7 mouse cellular contexts compared by ENCODE assay signal in genomic region chr3:97609201-97609844, GRCm38 (mm10). TPM values are rescaled to one million over a fixed set of nuclear protein-coding genes. Genes with fewer than 3 reads are reported as not detected.
DNase-seq lines count a peak whose midpoint lies in the region; ATAC-seq and TF ChIP-seq lines count a peak whose summit lies in the region.

No protein-coding gene starts in this region.

- peak overlapping the region; percentile 80 for H3K9ac ChIP-seq in CH12.LX (ENCODE audit: insufficient read depth, low read depth)
- peak overlapping the region; percentile 87 for H3K9ac ChIP-seq in embryonic facial prominence, embryonic 14.5 days (ENCODE audit: low read depth, low read length)
- H3K9ac ChIP-seq in hindbrain, embryonic 12.5 days = peak overlapping the region; percentile 90
- H3K9ac ChIP-seq in liver, adult 2 months (ENCODE audit: low read depth, low read length) = peak overlapping the region; percentile 88

- peak in 1 of 2 experiments; percentile 73; a peak in 2 of 4 replicates for TF ChIP-seq CTCF in CH12.LX (conservative IDR thresholded peaks at IDR 0.05 in 1 of 2, IDR thresholded peaks at IDR 0.05 in 1 of 2; ENCODE audit: low read depth in 2 of 2, low read length in 2 of 2)
- TF ChIP-seq CTCF in liver, adult 2 months (IDR thresholded peaks at IDR 0.05; ENCODE audit: low read depth, low read length) = peak; percentile 72

- H3K4me2 ChIP-seq in CH12.LX (ENCODE audit: insufficient read depth, low read depth, poor library complexity, severe bottlenecking) (peak overlapping the region; percentile 91), myocyte (ENCODE audit: low read depth) (peak overlapping the region; percentile 100)
- peak overlapping the region; percentile 86 for H3K4me2 ChIP-seq in embryonic facial prominence, embryonic 14.5 days (ENCODE audit: low read depth, low read length)
- peak overlapping the region; percentile 51 for H3K4me2 ChIP-seq in hindbrain, embryonic 12.5 days (replicated peaks)

- peaks cover 17 to 30% of the 10 kb centered on the region in 2 experiments for H3K4me1 ChIP-seq in CH12.LX (ENCODE audit: control insufficient read depth in 1 of 2, insufficient read depth in 2 of 2)
- H3K4me1 ChIP-seq in embryonic facial prominence, embryonic 14.5 days (ENCODE audit: control insufficient read depth, insufficient read depth, low read length) = 0 out of 2 replicates have a peak, but pooled peaks cover 5% of the 10 kb centered on the region
- H3K4me1 ChIP-seq in hindbrain, embryonic 12.5 days = 0 out of 2 replicates have a peak, but pooled peaks cover 6% of the 10 kb centered on the region
- peaks cover 15% of the 10 kb centered on the region for H3K4me1 ChIP-seq in liver, adult 2 months (ENCODE audit: control insufficient read depth, insufficient read depth, low read length)

- TF ChIP-seq POLR2A in CH12.LX (IDR thresholded peaks at IDR 0.05; ENCODE audit: low read depth, low read length) (no peak), myocyte (IDR thresholded peaks at IDR 0.05; ENCODE audit: insufficient read length, low read depth) (no peak)
- no peak for TF ChIP-seq POLR2A in liver, adult 2 months (IDR thresholded peaks at IDR 0.05; ENCODE audit: extremely low read depth, insufficient read depth, low read length)

- peaks cover 0 to 19% of the 10 kb centered on the region in 2 experiments for H3K36me3 ChIP-seq in CH12.LX (replicated peaks in 1 of 2; ENCODE audit: control insufficient read depth in 1 of 2, insufficient read depth in 1 of 2, low read length in 1 of 2)
- H3K36me3 ChIP-seq in embryonic facial prominence, embryonic 14.5 days (ENCODE audit: control insufficient read depth, insufficient read depth, low read length) = no peaks in the 10 kb centered on the region
- H3K36me3 ChIP-seq in hindbrain, embryonic 12.5 days = no peaks in the 10 kb centered on the region
- H3K36me3 ChIP-seq in liver, adult 2 months (ENCODE audit: control insufficient read depth, insufficient read depth, low read length) = no peaks in the 10 kb centered on the region
- H3K36me3 ChIP-seq in myocyte (ENCODE audit: control insufficient read depth, insufficient read depth) = no peaks in the 10 kb centered on the region

- dilution Hi-C loops in CH12.LX (cut with MboI; ENCODE audit: extremely low pct_ligation_motif_present, extremely low pct_unique_long_range_greater_than_20kb, low sequenced_read_pairs) = no loop called here

- H3K27me3 ChIP-seq in CH12.LX (replicated peaks) = no peaks in the 10 kb centered on the region
- no peaks in the 10 kb centered on the region for H3K27me3 ChIP-seq in embryonic facial prominence, embryonic 14.5 days (replicated peaks; ENCODE audit: control insufficient read depth, insufficient read depth, low read length)
- no peaks in the 10 kb centered on the region; the same call in 1 of the 2 replicates for H3K27me3 ChIP-seq in hindbrain, embryonic 12.5 days
- no peaks in the 10 kb centered on the region for H3K27me3 ChIP-seq in liver, adult 2 months (ENCODE audit: control insufficient read depth, insufficient read depth, low read length)
- peaks cover 5% of the 10 kb centered on the region for H3K27me3 ChIP-seq in myocyte (ENCODE audit: control insufficient read depth, insufficient read depth, insufficient read length)

- ATAC-seq in embryonic facial prominence, embryonic 14.5 days (ENCODE audit: low read depth) = peak; percentile 35; the same call in 1 of the 2 replicates
- peak; percentile 26 for ATAC-seq in hindbrain, embryonic 12.5 days (ENCODE audit: low FRiP score)

- H3K4me3 ChIP-seq in CH12.LX (replicated peaks in 1 of 3; ENCODE audit: low read depth in 2 of 3, low read length in 2 of 3, poor library complexity in 1 of 3) (peak overlapping the region; percentile 81 to 92 (median 89)), myocyte (peak overlapping the region; percentile 35)
- H3K4me3 ChIP-seq in embryonic facial prominence, embryonic 14.5 days (ENCODE audit: low read depth, low read length) = peak overlapping the region; percentile 80
- H3K4me3 ChIP-seq in hindbrain, embryonic 12.5 days = peak overlapping the region; percentile 91
- peak overlapping the region; percentile 80 for H3K4me3 ChIP-seq in liver, adult 2 months (ENCODE audit: insufficient read depth, low read depth, low read length)

- no peak; the same call in none of the 2 replicates for TF ChIP-seq RAD21 in CH12.LX (IDR thresholded peaks at IDR 0.05; ENCODE audit: low read depth, low read length)

- DNase-seq in CH12.LX (ENCODE audit: extremely low read depth) = peak; percentile 72
- DNase-seq in adrenal gland, adult 18-20 months (ENCODE audit: low spot score in 2 of 2) = peak; percentile 26 to 45
- peak; percentile 18 for DNase-seq in embryonic facial prominence, embryonic 14.5 days (ENCODE audit: low spot score)
- peak; percentile 84 for DNase-seq in liver, adult 2 months (ENCODE audit: extremely low read depth, low read depth, low spot score)
- peak; percentile 84 for DNase-seq in thymus, postnatal 4 days

- in situ Hi-C loops in CH12.LX (cut with MboI; ENCODE audit: low pct_ligation_motif_present, low pct_unique_long_range_greater_than_20kb, low sequenced_read_pairs) = no loop called here

- no peak for TF ChIP-seq EP300 in CH12.LX (IDR thresholded peaks at IDR 0.05; ENCODE audit: low read length)

- peaks cover 6% of the 10 kb centered on the region for H3K79me2 ChIP-seq in CH12.LX (replicated peaks; ENCODE audit: control insufficient read depth, extremely low read depth, insufficient read depth, poor library complexity, severe bottlenecking)
- no peaks in the 10 kb centered on the region; the same call in 1 of the 2 replicates for H3K79me2 ChIP-seq in liver, adult 2 months (ENCODE audit: control insufficient read depth, insufficient read depth, low read length)
- no peaks in the 10 kb centered on the region for H3K79me2 ChIP-seq in myocyte (ENCODE audit: control insufficient read depth, insufficient read depth)

- peak overlapping the region; percentile 60 for H3K27ac ChIP-seq in CH12.LX (ENCODE audit: insufficient read depth, low read depth)
- peak overlapping the region; percentile 89; the same call in 1 of the 2 replicates for H3K27ac ChIP-seq in embryonic facial prominence, embryonic 14.5 days (replicated peaks; ENCODE audit: low read depth, low read length)
- H3K27ac ChIP-seq in hindbrain, embryonic 12.5 days = no peak overlapping the region
- peak overlapping the region; percentile 80 for H3K27ac ChIP-seq in liver, adult 2 months (replicated peaks; ENCODE audit: insufficient read depth, low read depth, low read length)

- H3ac ChIP-seq in myocyte (ENCODE audit: control insufficient read depth, insufficient read length) = peak overlapping the region; percentile 20

- H3K9me3 ChIP-seq in CH12.LX (replicated peaks; ENCODE audit: low read length) = no peaks in the 10 kb centered on the region
- H3K9me3 ChIP-seq in embryonic facial prominence, embryonic 14.5 days (ENCODE audit: control insufficient read depth, low read length) = no peaks in the 10 kb centered on the region
- no peaks in the 10 kb centered on the region for H3K9me3 ChIP-seq in hindbrain, embryonic 12.5 days (replicated peaks)

- 5% methylated on average over 20 of the region's 20 CpGs for whole genome bisulfite sequencing in embryonic facial prominence, embryonic 14.5 days
- 4% methylated on average over 20 of the region's 20 CpGs for WGBS in hindbrain, embryonic 12.5 days
- WGBS in liver, adult 2 months = under 1% methylated on average over 20 of the region's 20 CpGs

TF ChIP-seq in CH12.LX, 34 proteins besides CTCF, POLR2A, EP300 and RAD21 (continues in another document):
- peak; percentile 89 for TF ChIP-seq MYC (IDR thresholded peaks at IDR 0.05; ENCODE audit: low read depth, low read length)
- TF ChIP-seq BHLHE40 (IDR thresholded peaks at IDR 0.05; ENCODE audit: low read depth, low read length) = peak; percentile 90
- peak; percentile 88 for TF ChIP-seq MAX (IDR thresholded peaks at IDR 0.05; ENCODE audit: low read length)
- no peak for TF ChIP-seq ZMIZ1 (IDR thresholded peaks at IDR 0.05; ENCODE audit: low read depth, low read length)

TF ChIP-seq in myocyte, 11 proteins besides CTCF, POLR2A, EP300 and RAD21 (continues in another document):
- no peak for TF ChIP-seq TCF3 (IDR thresholded peaks at IDR 0.05; ENCODE audit: insufficient read length, low read depth)
- no peak for TF ChIP-seq TCF12 (IDR thresholded peaks at IDR 0.05; ENCODE audit: insufficient read depth, poor library complexity, severe bottlenecking)
- TF ChIP-seq SRF (IDR thresholded peaks at IDR 0.05; ENCODE audit: control insufficient read depth, insufficient read length, low read depth) = no peak

RNA-seq across cellular contexts. Expression of gene Chd1l, which starts 0.7 kb away (rescaled TPM):
- total RNA-seq in CH12.LX (2012; rRNA removed) (24.7 and 25.0 TPM in 2 replicates), CH12.LX (2014; rRNA removed) (29.0 and 30.0 TPM in 2 replicates)
- polyA plus RNA-seq in CH12.LX (2012; ENCODE audit: insufficient read length, low read depth) (25.2 and 25.9 TPM in 2 replicates), myocyte (2012; fragmentation: generic; extraction: Trizol) (3.3 TPM)
- total RNA-seq in adrenal gland, adult 18-20 months (2021) = 10 to 100 TPM in 1 of 2 experiments, 1 to 10 TPM in 1; 8.5 to 11.6 TPM
- polyA plus RNA-seq in embryonic facial prominence, embryonic 14.5 days (2014; fragmentation: Nextera tagmentation; extraction: Ambion mirVana) = 11.7 and 13.3 TPM in 2 replicates
- polyA plus RNA-seq in hindbrain, embryonic 12.5 days (2016; fragmentation: Nextera tagmentation; extraction: Ambion mirVana) = 13.1 and 14.4 TPM in 2 replicates
- 7.3 and 7.7 TPM in 2 replicates for total RNA-seq in liver, adult 2 months (2014; rRNA removed)
- 2.3 and 2.4 TPM in 2 replicates for polyA plus RNA-seq in liver, adult 2 months (2012; rRNA removed)

RNA-seq across cellular contexts. Expression of gene Fmo5, which starts 19.3 kb away (rescaled TPM):
- total RNA-seq in CH12.LX (2012; rRNA removed) = 0.25 and 0.55 TPM in 2 replicates
- 0.40 and 0.41 TPM in 2 replicates for total RNA-seq in CH12.LX (2014; rRNA removed)
- 0.39 and 0.60 TPM in 2 replicates for polyA plus RNA-seq in CH12.LX (2012; ENCODE audit: insufficient read length, low read depth)
- total RNA-seq in adrenal gland, adult 18-20 months (2021) = 10 to 100 TPM; 13.3 to 15.2 TPM
- 2.7 and 3.1 TPM in 2 replicates for polyA plus RNA-seq in embryonic facial prominence, embryonic 14.5 days (2014; fragmentation: Nextera tagmentation; extraction: Ambion mirVana)
- polyA plus RNA-seq in hindbrain, embryonic 12.5 days (2016; fragmentation: Nextera tagmentation; extraction: Ambion mirVana) = 1.1 and 1.5 TPM in 2 replicates
- total RNA-seq in liver, adult 2 months (2014; rRNA removed) = 352 and 363 TPM in 2 replicates
- polyA plus RNA-seq in liver, adult 2 months (2012; rRNA removed) = 145 and 230 TPM in 2 replicates
- 0.17 TPM for polyA plus RNA-seq in myocyte (2012; fragmentation: generic; extraction: Trizol)

RNA-seq across cellular contexts. Expression of gene Prkab2, which starts 48.7 kb away (rescaled TPM):
- total RNA-seq in CH12.LX (2012; rRNA removed) (0.46 and 0.68 TPM in 2 replicates), CH12.LX (2014; rRNA removed) (1.2 and 1.4 TPM in 2 replicates)
- polyA plus RNA-seq in CH12.LX (2012; ENCODE audit: insufficient read length, low read depth) (1.4 and 1.5 TPM in 2 replicates), myocyte (2012; fragmentation: generic; extraction: Trizol) (8.8 TPM)
- total RNA-seq in adrenal gland, adult 18-20 months (2021) = 10 to 100 TPM in 1 of 2 experiments, 1 to 10 TPM in 1; 8.8 to 13.8 TPM
- 9.9 and 10.5 TPM in 2 replicates for polyA plus RNA-seq in embryonic facial prominence, embryonic 14.5 days (2014; fragmentation: Nextera tagmentation; extraction: Ambion mirVana)
- polyA plus RNA-seq in hindbrain, embryonic 12.5 days (2016; fragmentation: Nextera tagmentation; extraction: Ambion mirVana) = 9.3 and 10.7 TPM in 2 replicates
- 0.81 and 0.83 TPM in 2 replicates for total RNA-seq in liver, adult 2 months (2014; rRNA removed)
- polyA plus RNA-seq in liver, adult 2 months (2012; rRNA removed) = 1.5 TPM in 2 replicates

Comparison
In these comparisons a context has a peak if more than half of its experiments do, and no peak if none do; other contexts are left out.
1. DNase-seq: peak in every context shown above with its lines; median percentile 84 in liver, adult 2 months; 84 in thymus, postnatal 4 days; 72 in CH12.LX; 36 in adrenal gland, adult 18-20 months; 18 in embryonic facial prominence, embryonic 14.5 days.
2. H3K4me3 ChIP-seq: peak in every context shown above with its lines; median percentile 91 in hindbrain, embryonic 12.5 days; 89 in CH12.LX; 80 in embryonic facial prominence, embryonic 14.5 days; 80 in liver, adult 2 months; 35 in myocyte.
3. RNA of gene Fmo5, which starts 19.3 kb away (polyA plus RNA-seq): 145 to 230 TPM in liver, adult 2 months; 2.7 to 3.1 TPM in embryonic facial prominence, embryonic 14.5 days, 1.1 to 1.5 TPM in hindbrain, embryonic 12.5 days, 0.39 to 0.60 TPM in CH12.LX and 0.17 TPM in myocyte (single experiment); every median in the first group is over 10 times any median in the second.
4. Peak in every context shown above with its lines, with median percentiles within 50 percentile points of each other: H3K4me2 ChIP-seq and H3K9ac ChIP-seq.